Mouse (Mus musculus): ENCODE results near the gene Nhlrc4. TPM values are rescaled to one million over a fixed set of nuclear protein-coding genes. Genes with fewer than 3 reads are reported as not detected.

Nhlrc4 gene
- polyA plus RNA-seq, 1 experiment from 2014 or later = not detected

DNA sequence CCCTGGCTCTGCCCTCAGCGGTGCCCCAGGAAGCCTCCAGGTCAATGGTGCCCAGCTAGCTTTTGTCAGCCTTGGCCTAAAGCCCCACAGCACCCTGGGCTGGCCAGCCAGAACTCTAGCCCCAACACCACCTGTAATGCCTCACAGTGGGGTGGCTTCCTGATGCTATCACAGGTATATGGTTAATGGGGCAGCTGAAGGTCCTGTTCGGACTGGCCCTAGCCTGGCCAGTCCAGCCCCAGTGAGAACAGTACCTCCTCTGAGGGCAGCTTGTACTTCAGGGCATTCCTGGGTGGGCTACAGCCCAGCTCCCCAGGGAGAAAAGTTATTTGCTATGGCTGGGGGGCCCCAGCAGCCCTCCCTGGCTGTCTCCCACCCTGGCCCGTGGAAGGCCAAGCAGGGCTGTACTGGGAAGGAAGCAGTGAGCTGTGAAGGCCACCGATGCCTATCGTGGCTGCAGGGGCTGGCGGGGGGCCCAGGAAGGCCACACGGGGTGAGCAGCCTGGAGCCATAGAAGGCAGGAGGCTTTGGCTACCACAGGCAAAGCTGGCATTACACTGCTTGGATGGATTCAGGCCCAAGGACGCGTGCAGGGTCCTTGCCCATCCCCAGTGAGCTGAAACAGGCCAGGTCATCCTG, 875 bp upstream of the Nhlrc4 start:
- H3K9me3 ChIP-seq (replicated peaks) = no peaks in the 10 kb centered on the region
- H3K9ac ChIP-seq = no peak overlapping the region
- WGBS = 63% methylated on average over 9 of the region's 9 CpGs
- H3K36me3 ChIP-seq = no peaks in the 10 kb centered on the region
- H3K4me3 ChIP-seq = no peak overlapping the region
- peaks cover 15% of the 10 kb centered on the region for H3K27me3 ChIP-seq
- H3K4me1 ChIP-seq = peaks cover 6% of the 10 kb centered on the region
- H3K27ac ChIP-seq = no peak overlapping the region
- no peak for ATAC-seq (ENCODE audit: low FRiP score)
- H3K4me2 ChIP-seq (replicated peaks) = no peak overlapping the region

DNA sequence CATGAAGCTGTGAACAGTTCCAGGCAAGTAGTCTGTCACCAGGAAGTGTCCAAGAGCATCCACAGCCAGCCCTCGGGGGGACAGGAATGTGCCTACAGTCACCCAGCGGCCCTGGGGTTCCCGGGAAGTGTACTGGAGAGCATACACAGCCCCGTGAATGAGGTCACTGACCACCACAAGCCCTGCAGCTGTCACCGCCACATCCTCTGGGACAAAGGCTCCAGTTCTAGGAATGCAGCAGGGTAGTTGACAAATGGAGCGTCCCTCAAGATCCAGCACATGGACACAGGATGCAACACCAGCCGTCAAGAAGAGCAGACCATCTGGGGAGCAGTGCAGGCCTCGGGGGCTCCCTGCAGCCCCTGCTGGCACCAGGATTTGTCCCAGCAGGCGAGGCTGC, 992 bp downstream of the Nhlrc4 start:
- Histone ChIP-seq H3K9ac (no peak overlapping the region), H3K27ac (no peak overlapping the region), H3K4me2 (replicated peaks) (no peak overlapping the region), H3K9me3 (replicated peaks) (no peaks in the 10 kb centered on the region), H3K4me3 (no peak overlapping the region), H3K27me3 (peaks cover 4% of the 10 kb centered on the region; the same call in 1 of the 2 replicates), H3K36me3 (peaks cover 2% of the 10 kb centered on the region; the same call in 1 of the 2 replicates), H3K4me1 (peaks cover 12% of the 10 kb centered on the region)
- whole genome bisulfite sequencing = 72% methylated on average over 9 of the region's 9 CpGs
- ATAC-seq (ENCODE audit: low FRiP score) = no peak

DNA sequence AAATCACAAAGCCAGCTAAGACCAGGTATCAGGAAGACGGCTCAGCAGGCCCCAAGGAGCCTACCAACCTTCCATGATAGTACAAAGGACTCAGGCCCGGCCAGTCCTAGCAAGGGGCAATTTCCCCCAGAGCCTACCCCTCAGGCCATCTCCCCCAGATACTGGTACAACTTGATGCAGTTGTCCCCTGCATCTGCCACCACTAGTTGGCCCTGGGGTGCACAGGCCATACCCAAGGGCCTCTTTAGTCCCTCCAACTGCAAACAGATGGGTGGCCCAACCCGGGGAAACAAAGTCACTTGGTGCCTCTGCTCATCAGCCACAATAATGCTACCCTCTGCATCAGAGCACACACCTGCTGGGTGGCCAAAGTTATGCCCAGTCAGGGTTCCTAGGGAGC, 1.5 kb downstream of the Nhlrc4 start:
- 84% methylated on average over 3 of the region's 3 CpGs for WGBS
- ATAC-seq (ENCODE audit: low FRiP score) = no peak
- Histone ChIP-seq H3K36me3 (peaks cover 5% of the 10 kb centered on the region; the same call in 1 of the 2 replicates), H3K4me3 (no peak overlapping the region), H3K9ac (no peak overlapping the region), H3K9me3 (replicated peaks) (no peaks in the 10 kb centered on the region), H3K4me1 (peaks cover 12% of the 10 kb centered on the region), H3K4me2 (replicated peaks) (no peak overlapping the region), H3K27me3 (peaks cover 2% of the 10 kb centered on the region; the same call in 1 of the 2 replicates), H3K27ac (no peak overlapping the region)

DNA sequence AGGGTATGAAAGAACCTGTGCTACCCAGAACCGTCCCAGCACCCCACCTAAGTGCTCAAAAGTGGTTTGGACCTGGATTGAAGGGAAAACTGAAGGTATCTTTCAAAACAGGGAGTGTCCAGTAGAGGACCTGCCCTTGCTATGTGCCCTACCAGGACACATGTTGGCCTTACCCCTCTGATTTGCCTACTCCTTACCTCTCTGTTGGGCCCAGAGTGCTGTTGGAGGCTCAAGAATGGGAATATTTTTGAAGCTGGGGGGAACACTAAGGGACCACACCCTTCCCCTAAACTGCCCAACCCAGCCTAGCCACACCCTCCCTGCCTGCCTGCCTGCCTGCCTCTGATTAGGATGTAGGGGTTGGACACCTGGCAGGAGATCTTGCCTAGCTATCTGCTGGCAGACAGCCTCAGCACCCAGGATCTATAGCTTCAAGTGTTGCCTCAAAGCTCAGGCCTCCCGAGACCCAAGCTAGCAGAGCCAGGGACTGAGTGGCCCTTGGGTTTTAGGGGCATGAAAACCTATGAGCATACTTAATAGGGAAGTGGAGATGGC, 2.1 kb downstream of the Nhlrc4 start:
- Histone ChIP-seq H3K36me3 (peaks cover 5% of the 10 kb centered on the region; the same call in 1 of the 2 replicates), H3K4me3 (0 out of 2 replicates have a peak overlapping the region, but pooled peaks have one; percentile 82), H3K4me2 (replicated peaks) (no peak overlapping the region), H3K27me3 (no peaks in the 10 kb centered on the region; the same call in 1 of the 2 replicates), H3K4me1 (peaks cover 12% of the 10 kb centered on the region), H3K27ac (no peak overlapping the region), H3K9me3 (replicated peaks) (no peaks in the 10 kb centered on the region), H3K9ac (no peak overlapping the region)
- ATAC-seq (ENCODE audit: low FRiP score) = no peak
- 86% methylated on average over 2 of the region's 2 CpGs for WGBS

DNA sequence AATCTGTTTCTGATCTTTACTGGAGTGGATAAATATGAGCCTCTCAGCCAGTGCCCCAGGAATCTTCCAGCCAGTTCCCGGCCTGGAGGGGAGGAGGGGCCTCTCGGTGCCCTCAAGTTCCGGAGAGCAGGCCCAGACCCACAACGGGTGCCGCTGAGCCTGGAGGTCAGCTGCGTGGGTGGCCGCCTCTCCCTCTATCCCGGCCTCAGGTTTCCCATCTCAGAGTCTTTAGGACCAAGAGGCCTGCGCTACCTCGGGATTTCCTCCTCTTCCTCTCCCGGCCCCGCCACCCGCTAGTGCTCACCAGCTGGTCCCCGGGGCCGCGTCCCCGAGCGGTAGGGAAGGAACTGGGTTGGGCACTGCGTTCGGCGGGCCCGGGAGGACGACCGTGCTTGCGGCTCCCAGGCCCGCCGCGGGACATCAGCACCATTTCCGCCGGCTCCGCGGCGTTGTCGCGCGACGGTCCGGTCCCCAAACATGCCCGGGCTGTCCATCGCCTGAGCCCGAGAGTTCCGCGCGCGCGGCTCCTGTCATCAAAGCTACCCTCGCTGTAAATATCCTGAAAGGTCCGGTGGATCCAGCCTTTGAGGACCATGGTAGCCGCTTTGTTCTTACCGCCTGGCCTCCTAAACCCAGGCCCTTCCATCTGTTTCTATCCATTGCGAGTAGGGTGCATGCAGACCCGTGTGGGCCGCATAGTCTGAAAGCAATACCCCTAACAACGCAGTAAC, 3.1 kb downstream of the Nhlrc4 start:
- H3K27ac ChIP-seq = peak overlapping the region; percentile 84
- H3K27me3 ChIP-seq = no peaks in the 10 kb centered on the region
- peak overlapping the region; percentile 68 for H3K4me2 ChIP-seq (replicated peaks)
- peak; percentile 67 for ATAC-seq (ENCODE audit: low FRiP score)
- peaks cover 14% of the 10 kb centered on the region for H3K36me3 ChIP-seq
- H3K4me3 ChIP-seq = peak overlapping the region; percentile 82
- H3K4me1 ChIP-seq = peaks cover 12% of the 10 kb centered on the region
- no peaks in the 10 kb centered on the region for H3K9me3 ChIP-seq (replicated peaks)
- 3% methylated on average over 54 of the region's 54 CpGs for WGBS
- peak overlapping the region; percentile 92 for H3K9ac ChIP-seq

DNA sequence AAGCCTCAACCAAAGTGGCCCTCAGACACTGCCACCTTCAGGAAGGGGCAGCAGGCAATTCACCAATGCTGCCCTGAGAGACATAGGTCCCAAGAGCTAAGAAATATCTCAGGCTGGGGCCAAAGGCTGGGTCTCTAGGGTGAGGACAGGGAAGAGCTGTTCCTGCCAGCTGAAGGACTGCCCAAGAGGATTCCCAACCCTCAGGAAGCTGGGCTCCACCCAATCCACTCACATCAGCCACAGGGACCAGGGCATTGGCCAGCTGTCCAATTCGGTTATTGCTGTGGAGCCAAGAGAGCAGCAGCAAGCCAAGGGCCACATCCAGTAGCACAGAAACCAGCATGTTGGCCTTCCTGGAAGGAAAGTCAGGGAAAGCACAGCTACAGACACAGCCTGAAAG, 10.2 kb downstream of the Nhlrc4 start:
- Histone ChIP-seq H3K27me3 (no peaks in the 10 kb centered on the region), H3K9me3 (replicated peaks) (no peaks in the 10 kb centered on the region), H3K4me1 (no peaks in the 10 kb centered on the region), H3K4me2 (replicated peaks) (no peak overlapping the region), H3K27ac (no peak overlapping the region), H3K36me3 (peaks cover 80% of the 10 kb centered on the region), H3K9ac (no peak overlapping the region), H3K4me3 (no peak overlapping the region)
- 90% methylated on average over 1 of the region's 1 CpGs for WGBS
- ATAC-seq (ENCODE audit: low FRiP score) = no peak

DNA sequence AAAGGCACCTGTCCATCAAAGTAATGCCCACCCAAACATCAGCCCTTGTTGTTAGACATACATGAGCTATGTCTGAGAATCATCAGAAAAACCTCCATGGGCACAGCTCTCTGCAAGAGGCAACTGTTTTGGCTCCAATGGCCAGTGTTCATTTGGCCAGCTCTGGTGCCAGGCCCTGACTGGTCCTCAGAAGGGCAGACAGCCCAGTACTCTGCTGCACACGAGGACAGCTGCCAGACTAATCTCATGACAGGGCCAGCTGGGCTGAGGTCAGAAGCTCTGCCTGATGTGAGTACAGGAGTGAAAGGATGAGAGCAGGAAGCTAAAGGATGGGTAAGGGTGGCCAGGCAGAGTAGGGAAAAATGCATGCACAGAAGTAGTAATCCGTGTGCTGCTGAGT, 19.4 kb downstream of the Nhlrc4 start:
- 82% methylated on average over 2 of the region's 2 CpGs for WGBS
- H3K9ac ChIP-seq = no peak overlapping the region
- no peak overlapping the region for H3K4me3 ChIP-seq
- no peaks in the 10 kb centered on the region for H3K9me3 ChIP-seq (replicated peaks)
- H3K27me3 ChIP-seq = no peaks in the 10 kb centered on the region
- no peak overlapping the region for H3K27ac ChIP-seq
- H3K4me2 ChIP-seq (replicated peaks) = no peak overlapping the region
- ATAC-seq (ENCODE audit: low FRiP score) = no peak
- peaks cover 44% of the 10 kb centered on the region for H3K36me3 ChIP-seq
- peaks cover 4% of the 10 kb centered on the region; the same call in 1 of the 2 replicates for H3K4me1 ChIP-seq

DNA sequence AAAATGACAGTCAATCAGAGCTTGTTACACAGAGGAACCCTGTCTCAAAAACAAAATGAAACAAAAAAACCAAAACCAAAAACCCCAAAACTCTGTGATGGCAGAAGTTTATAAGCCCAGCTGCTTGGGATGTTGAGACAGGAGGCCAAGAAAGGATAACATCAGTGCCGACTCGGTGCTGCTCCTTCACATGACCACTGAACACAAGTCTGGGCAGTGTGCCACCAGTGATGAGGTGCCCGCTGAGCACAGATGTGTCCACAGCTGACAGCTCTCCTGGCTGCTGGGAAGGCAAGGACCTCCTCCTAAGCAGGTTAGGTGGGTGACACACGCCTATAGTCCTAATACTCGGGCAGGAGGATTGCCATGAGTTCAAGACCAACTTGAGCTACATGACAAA, 22.6 kb downstream of the Nhlrc4 start:
- WGBS = 83% methylated on average over 5 of the region's 5 CpGs
- no peak overlapping the region for H3K9ac ChIP-seq

DNA sequence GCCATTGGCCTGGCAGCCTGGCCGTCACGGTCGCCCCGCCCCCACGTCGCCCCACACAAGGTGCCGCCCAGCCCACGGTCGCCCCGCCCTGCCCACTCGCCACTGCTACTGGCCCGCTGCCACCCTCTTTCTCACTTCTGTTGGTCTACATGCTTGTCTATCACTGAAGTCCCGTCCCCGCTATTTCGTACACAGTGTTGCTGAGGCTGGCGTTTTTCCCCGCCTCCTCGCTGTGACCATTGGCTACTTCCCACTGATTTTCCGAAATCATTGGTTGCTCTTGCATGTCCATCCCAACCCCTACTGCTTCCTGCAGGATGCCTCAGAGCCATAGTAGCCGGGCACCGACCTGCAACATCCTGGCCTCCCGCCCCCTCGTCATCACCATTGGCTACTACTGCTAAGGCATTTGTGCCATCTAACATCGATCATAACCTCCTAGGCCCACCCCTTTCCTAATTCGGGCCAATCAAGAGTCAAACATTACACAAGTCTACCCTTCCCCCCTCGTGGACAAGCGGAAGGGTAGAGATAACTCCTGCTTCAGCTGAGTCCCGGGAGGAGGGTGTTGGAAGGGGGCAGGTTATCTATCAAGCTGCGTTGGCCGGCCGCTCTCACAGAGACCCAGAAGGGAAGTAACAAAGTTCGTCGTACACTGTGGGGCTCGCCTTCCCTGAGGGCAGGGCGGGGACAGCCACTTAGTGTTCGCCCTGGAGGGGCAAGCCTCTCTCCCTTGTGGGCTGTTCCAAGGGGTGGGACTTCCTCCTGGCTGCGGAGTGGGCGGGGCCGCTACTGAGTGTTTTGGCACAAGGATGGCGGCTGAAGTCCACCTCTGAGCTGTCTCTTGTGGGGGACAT, 24.7 kb downstream of the Nhlrc4 start:
- H3K4me3 ChIP-seq = peak overlapping the region; percentile 87
- H3K27me3 ChIP-seq = no peaks in the 10 kb centered on the region
- peak overlapping the region; percentile 96 for H3K27ac ChIP-seq
- under 1% methylated on average over 40 of the region's 40 CpGs for WGBS
- 0 out of 2 replicates have a peak, but pooled peaks cover 11% of the 10 kb centered on the region for H3K36me3 ChIP-seq
- H3K4me1 ChIP-seq = peaks cover 22% of the 10 kb centered on the region
- peak; percentile 99 for ATAC-seq (ENCODE audit: low FRiP score)
- H3K4me2 ChIP-seq (replicated peaks) = peak overlapping the region; percentile 72
- H3K9me3 ChIP-seq (replicated peaks) = no peaks in the 10 kb centered on the region
- peak overlapping the region; percentile 84 for H3K9ac ChIP-seq

More for the DNA sequence above, 22.6 kb downstream of the Nhlrc4 start:
- no peak for ATAC-seq (ENCODE audit: low FRiP score)
- Histone ChIP-seq H3K27me3 (no peaks in the 10 kb centered on the region), H3K27ac (no peak overlapping the region), H3K4me2 (replicated peaks) (no peak overlapping the region), H3K36me3 (peaks cover 24% of the 10 kb centered on the region), H3K4me1 (peaks cover 22% of the 10 kb centered on the region), H3K4me3 (no peak overlapping the region), H3K9me3 (replicated peaks) (no peaks in the 10 kb centered on the region)

DNA sequence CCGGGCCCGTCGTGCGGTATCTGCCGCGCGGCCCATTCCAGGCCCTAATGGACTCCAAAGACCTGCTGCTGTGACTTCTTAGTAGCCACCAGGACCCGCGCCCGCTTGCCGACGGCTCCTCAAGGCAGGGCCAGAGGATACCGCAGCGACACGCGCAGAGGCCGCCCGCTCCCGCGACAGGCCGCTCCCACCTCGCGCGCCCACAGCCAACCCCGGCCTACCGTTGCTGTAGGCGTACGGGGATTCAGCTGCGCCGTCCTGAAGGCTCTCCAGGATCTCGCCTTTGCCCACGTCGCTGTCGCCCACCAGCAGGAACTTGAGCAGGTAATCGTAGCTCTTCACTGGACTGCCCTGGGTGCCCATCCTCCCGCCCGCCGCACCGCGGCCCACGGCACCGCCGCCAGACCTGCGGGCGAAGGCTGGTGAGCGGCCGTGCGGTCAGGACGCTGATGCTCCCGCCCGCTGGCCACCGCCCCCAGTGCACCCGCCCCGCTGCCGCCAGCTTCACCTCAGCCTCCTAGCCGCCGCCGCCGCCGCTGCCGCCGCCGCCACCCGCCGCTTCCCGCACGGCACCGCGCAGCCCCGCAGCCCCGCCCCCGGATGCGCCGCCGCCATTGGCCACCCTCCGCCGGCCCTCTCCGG, 25.5 kb downstream of the Nhlrc4 start, which contains the start of gene Rab40c:
TSS of gene Rab40c (minus strand) at position 584 of the 642 bp plus-strand sequence.
- Histone ChIP-seq H3K4me3 (peak within 1 kb of the TSS; percentile 87), H3K27ac (peak within 1 kb of the TSS; percentile 96), H3K36me3 (0 out of 2 replicates have a peak, but pooled peaks cover 11% of the 10 kb centered on the region), H3K9me3 (replicated peaks) (no peaks in the 10 kb centered on the region), H3K9ac (peak within 1 kb of the TSS; percentile 84), H3K4me1 (peaks cover 22% of the 10 kb centered on the region), H3K4me2 (replicated peaks) (peak within 1 kb of the TSS; percentile 78), H3K27me3 (no peaks in the 10 kb centered on the region)
- under 1% methylated on average over 75 of the region's 78 CpGs for WGBS
- peak; percentile 1; the same call in 1 of the 2 replicates for ATAC-seq (ENCODE audit: low FRiP score)

DNA sequence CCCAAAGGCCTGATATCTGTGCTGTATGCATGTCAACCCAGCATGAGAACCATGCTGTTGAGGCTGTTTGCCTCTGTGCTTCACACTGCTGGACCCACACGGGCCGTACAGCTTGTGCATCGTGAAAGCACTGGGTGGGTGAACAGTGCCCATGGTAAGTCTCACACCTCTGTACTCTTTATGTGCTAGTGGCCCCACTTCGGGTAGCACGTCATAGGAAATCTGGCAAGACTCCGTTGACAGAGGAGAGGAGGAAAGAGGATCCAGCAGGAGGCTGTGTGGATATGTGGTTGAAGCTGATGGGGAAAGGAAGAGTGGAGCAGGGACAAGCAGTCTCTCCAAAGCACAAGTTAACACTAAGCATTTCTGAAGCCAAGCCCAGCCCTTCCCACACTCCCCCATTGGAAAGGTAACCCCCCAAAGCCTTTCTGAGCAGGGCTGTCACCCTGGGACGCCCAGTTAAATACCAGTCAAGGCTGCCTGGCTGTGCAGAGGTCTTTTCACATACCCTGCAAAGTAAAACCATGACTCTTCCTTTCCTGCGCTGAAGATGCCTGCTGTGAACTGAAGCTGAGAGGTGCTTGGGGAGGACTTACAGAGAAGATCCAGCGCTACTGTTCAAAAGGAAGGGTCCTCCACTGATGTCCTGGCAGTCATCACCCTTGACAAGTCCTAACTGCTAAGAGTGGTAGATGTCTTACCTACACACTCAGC, 26.6 kb downstream of the Nhlrc4 start:
- whole genome bisulfite sequencing = 84% methylated on average over 9 of the region's 9 CpGs
- Histone ChIP-seq H3K27me3 (no peaks in the 10 kb centered on the region), H3K9me3 (replicated peaks) (no peaks in the 10 kb centered on the region), H3K4me2 (replicated peaks) (peak overlapping the region; percentile 78), H3K27ac (no peak overlapping the region), H3K4me3 (peak overlapping the region; percentile 87), H3K9ac (peak overlapping the region; percentile 84), H3K4me1 (peaks cover 22% of the 10 kb centered on the region), H3K36me3 (0 out of 2 replicates have a peak, but pooled peaks cover 11% of the 10 kb centered on the region)
- no peak for ATAC-seq (ENCODE audit: low FRiP score)

Data from hindbrain, embryonic 12.5 days (tissue).